Mouse (Mus musculus) forebrain, embryonic 11.5 days (tissue): ENCODE measurements around the gene Elavl4. TPM values are rescaled to one million over a fixed set of nuclear protein-coding genes. Genes with fewer than 3 reads are reported as not detected.

Source experiments
- ATAC-seq: fragments of 200-750 bp; cut with Nextera tagmentation; replicated peaks from 2 replicates; pipeline ENCODE4 v1.8.0; 2017; ENCODE audit warnings: moderate TSS enrichment; ENCODE audit not compliant: low FRiP score
- DNase-seq: peaks from one replicate; pipeline ENCODE4 v3.0.0-alpha.2; 2017; ENCODE audit warnings: low spot score
- H3K27ac ChIP-seq: fragments of 300-500 bp; sonication (generic); 2 replicates; pipeline ENCODE4 v1.5.1; 2014; ENCODE audit warnings: low read depth, low read length
- H3K27me3 ChIP-seq: fragments of 300-500 bp; sonication (generic); 2 replicates; pipeline ENCODE4 v1.6.1; 2014; ENCODE audit warnings: mild to moderate bottlenecking, low read length, mixed read lengths; ENCODE audit not compliant: control insufficient read depth, insufficient read depth
- H3K36me3 ChIP-seq: fragments of 300-500 bp; sonication (generic); 2 replicates; pipeline ENCODE4 v1.6.1; 2014; ENCODE audit warnings: mild to moderate bottlenecking, low read length, moderate library complexity, mixed read lengths; ENCODE audit not compliant: control insufficient read depth, insufficient read depth
- H3K4me1 ChIP-seq: fragments of 300-500 bp; sonication (generic); replicated peaks from 2 replicates; pipeline ENCODE4 v1.6.1; 2014; ENCODE audit warnings: low read length, mixed read lengths; ENCODE audit not compliant: control insufficient read depth, insufficient read depth
- H3K4me2 ChIP-seq: fragments of 300-500 bp; sonication (generic); 2 replicates; pipeline ENCODE4 v1.6.1; 2014; ENCODE audit warnings: low read depth, mild to moderate bottlenecking, low read length, moderate library complexity, mixed read lengths; ENCODE audit not compliant: severe bottlenecking
- H3K4me3 ChIP-seq: fragments of 300-500 bp; sonication (generic); 2 replicates; pipeline ENCODE4 v1.5.1; 2014; ENCODE audit warnings: low read depth, low read length
- H3K9ac ChIP-seq: fragments of 300-500 bp; sonication (generic); 2 replicates; pipeline ENCODE4 v1.6.1; 2014; ENCODE audit warnings: low read length
- H3K9me3 ChIP-seq: fragments of 300-500 bp; sonication (generic); 2 replicates; pipeline ENCODE4 v1.6.1; 2016; ENCODE audit warnings: low read length, mixed read lengths; ENCODE audit not compliant: control insufficient read depth
- WGBS: fragments of 180-500 bp; shearing (Covaris S2); extraction: QIAGEN DNeasy Blood & Tissue Kit; methylation state at CpG from one replicate; pipeline ENCODE4 v1.1.7; 2014; 5-methylcytosine and 5-hydroxymethylcytosine counted together
- polyA plus RNA-seq: library from polyadenylated mRNA; unstranded; fragments of >200 nt; fragmentation: Nextera tagmentation; extraction: Ambion mirVana; gene quantifications from 2 replicates; pipeline ENCODE4 v1.2.1, GENCODE M21; 2014

Elavl4 gene
- polyA plus RNA-seq, 1 experiment from 2014 or later: 130 TPM

GRCm38 (mm10) chr4:110286841-110287240 is 64.9 kb downstream of the Elavl4 start:
- H3K9me3 ChIP-seq: no peaks in the 10 kb centered on the region
- H3K27ac ChIP-seq: peak overlapping the region; percentile 90
- H3K4me2 ChIP-seq: peak overlapping the region; percentile 32
- H3K27me3 ChIP-seq: no peaks in the 10 kb centered on the region
- H3K4me3 ChIP-seq: peak overlapping the region; percentile 41
- 27% methylated on average over 7 of the region's 7 CpGs for WGBS
- peak overlapping the region; percentile 67 for H3K9ac ChIP-seq
- peaks cover 10% of the 10 kb centered on the region for H3K4me1 ChIP-seq
- no peak for DNase-seq
- ATAC-seq: no peak
- H3K36me3 ChIP-seq: no peaks in the 10 kb centered on the region

GRCm38 (mm10) chr4:110286371-110286781 is 65.3 kb downstream of the Elavl4 start:
- DNase-seq: no peak

GRCm38 (mm10) chr4:110285346-110286330 is 66.1 kb downstream of the Elavl4 start:
- peak overlapping the region; percentile 67 for H3K9ac ChIP-seq
- no peaks in the 10 kb centered on the region for H3K27me3 ChIP-seq
- peak; percentile 84 for ATAC-seq
- peak overlapping the region; percentile 32 for H3K4me2 ChIP-seq
- no peaks in the 10 kb centered on the region for H3K9me3 ChIP-seq
- H3K27ac ChIP-seq: peak overlapping the region; percentile 90
- H3K36me3 ChIP-seq: no peaks in the 10 kb centered on the region
- WGBS: 16% methylated on average over 15 of the region's 15 CpGs
- peaks cover 9% of the 10 kb centered on the region for H3K4me1 ChIP-seq
- H3K4me3 ChIP-seq: peak overlapping the region; percentile 41
- DNase-seq: peak; percentile 82

More at GRCm38 (mm10) chr4:110286371-110286781, 65.3 kb downstream of the Elavl4 start:
- ATAC-seq: peak; percentile 14
- H3K9ac ChIP-seq: peak overlapping the region; percentile 67
- no peaks in the 10 kb centered on the region for H3K36me3 ChIP-seq
- H3K27ac ChIP-seq: peak overlapping the region; percentile 90
- peak overlapping the region; percentile 41 for H3K4me3 ChIP-seq
- H3K4me1 ChIP-seq: peaks cover 10% of the 10 kb centered on the region
- H3K4me2 ChIP-seq: peak overlapping the region; percentile 32
- 33% methylated on average over 9 of the region's 9 CpGs for WGBS
- H3K9me3 ChIP-seq: no peaks in the 10 kb centered on the region
- no peaks in the 10 kb centered on the region for H3K27me3 ChIP-seq

- Histone ChIP-seq H3K4me3 (peak overlapping the region; percentile 41), H3K4me2 (peak overlapping the region; percentile 32), H3K9ac (peak overlapping the region; percentile 48), H3K4me1 (peaks cover 7% of the 10 kb centered on the region), H3K9me3 (no peaks in the 10 kb centered on the region), H3K27ac (peak overlapping the region; percentile 90), H3K36me3 (no peaks in the 10 kb centered on the region), H3K27me3 (no peaks in the 10 kb centered on the region)
- no peak for DNase-seq
- ATAC-seq: no peak
- 62% methylated on average over 3 of the region's 3 CpGs for WGBS
Observed at GRCm38 (mm10) chr4:110284446-110284845, 67.3 kb downstream of the Elavl4 start.

- Histone ChIP-seq H3K36me3 (no peaks in the 10 kb centered on the region), H3K4me1 (no peaks in the 10 kb centered on the region), H3K4me2 (no peak overlapping the region), H3K9ac (no peak overlapping the region), H3K27ac (no peak overlapping the region), H3K9me3 (no peaks in the 10 kb centered on the region), H3K27me3 (no peaks in the 10 kb centered on the region), H3K4me3 (no peak overlapping the region)
- DNase-seq: no peak
- ATAC-seq: no peak
- WGBS: 54% methylated on average over 4 of the region's 4 CpGs
Observed at GRCm38 (mm10) chr4:110270046-110270445, 81.7 kb downstream of the Elavl4 start.

- Histone ChIP-seq H3K4me2 (no peak overlapping the region), H3K27me3 (no peaks in the 10 kb centered on the region), H3K9ac (no peak overlapping the region), H3K4me1 (no peaks in the 10 kb centered on the region), H3K4me3 (no peak overlapping the region), H3K27ac (no peak overlapping the region), H3K36me3 (no peaks in the 10 kb centered on the region), H3K9me3 (no peaks in the 10 kb centered on the region)
- 82% methylated on average over 9 of the region's 9 CpGs for WGBS
- ATAC-seq (no peak), DNase-seq (no peak)
Observed at GRCm38 (mm10) chr4:110266804-110267575, 84.7 kb downstream of the Elavl4 start.

GRCm38 (mm10) chr4:110264345-110264943 is 87.3 kb downstream of the Elavl4 start:
- no peaks in the 10 kb centered on the region; the same call in 1 of the 2 replicates for H3K4me1 ChIP-seq
- H3K27me3 ChIP-seq: no peaks in the 10 kb centered on the region
- H3K36me3 ChIP-seq: no peaks in the 10 kb centered on the region
- 69% methylated on average over 8 of the region's 8 CpGs for WGBS
- no peak overlapping the region for H3K9ac ChIP-seq
- no peak for ATAC-seq
- no peaks in the 10 kb centered on the region for H3K9me3 ChIP-seq
- H3K4me3 ChIP-seq: no peak overlapping the region
- no peak overlapping the region for H3K4me2 ChIP-seq
- DNase-seq: no peak
- no peak overlapping the region for H3K27ac ChIP-seq

GRCm38 (mm10) chr4:110257360-110257759 is 94.3 kb downstream of the Elavl4 start:
- Histone ChIP-seq H3K4me2 (no peak overlapping the region), H3K4me1 (peaks cover 8% of the 10 kb centered on the region; the same call in 1 of the 2 replicates), H3K27ac (no peak overlapping the region), H3K27me3 (no peaks in the 10 kb centered on the region), H3K9me3 (no peaks in the 10 kb centered on the region), H3K9ac (no peak overlapping the region), H3K4me3 (no peak overlapping the region), H3K36me3 (no peaks in the 10 kb centered on the region)
- ATAC-seq (peak; percentile 22; the same call in 1 of the 2 replicates), DNase-seq (no peak)
- WGBS: 46% methylated on average over 3 of the region's 3 CpGs
